Mouse (Mus musculus) limb, embryonic 14.5 days (tissue): ENCODE measurements at regions not wholly inside any gene's neighbourhood (a gene's known extent, or its start where the extent isn't known, plus 50 kb on each side); places are given as distances from the start of the nearest gene placed in this dataset.
"Not testable (repeated sequence)": the region's sequence is repeated elsewhere in the genome, so short reads cannot be mapped to it uniquely, and the experiment has no call there.

Experiments used
- ATAC-seq: fragments of 200-750 bp; cut with Nextera tagmentation; 2 replicates; pipeline ENCODE4 v1.8.0; 2017; ENCODE audit warnings: low read depth, moderate number of reproducible peaks, moderate TSS enrichment; ENCODE audit not compliant: low FRiP score
- DNase-seq: peaks from one replicate; pipeline ENCODE4 v3.0.0-alpha.2; 2015; ENCODE audit warnings: low spot score
- H3K27ac ChIP-seq: fragments of 300-500 bp; sonication (generic); replicated peaks from 2 replicates; pipeline ENCODE4 v1.5.1; 2014; ENCODE audit warnings: low read depth, mild to moderate bottlenecking, low read length, moderate library complexity, mixed read lengths
- H3K27me3 ChIP-seq: fragments of 300-500 bp; sonication (generic); 2 replicates; pipeline ENCODE4 v1.6.1; 2014; ENCODE audit warnings: low read length, mixed read lengths; ENCODE audit not compliant: control insufficient read depth, insufficient read depth
- H3K36me3 ChIP-seq: fragments of 300-500 bp; sonication (generic); 2 replicates; pipeline ENCODE4 v1.6.1; 2014; ENCODE audit warnings: mild to moderate bottlenecking, low read length, moderate library complexity, mixed read lengths; ENCODE audit not compliant: control insufficient read depth, insufficient read depth
- H3K4me1 ChIP-seq: fragments of 300-500 bp; sonication (generic); 2 replicates; pipeline ENCODE4 v1.6.1; 2014; ENCODE audit warnings: antibody characterized with exemption, low read length, mixed read lengths; ENCODE audit not compliant: control insufficient read depth, insufficient read depth
- H3K4me2 ChIP-seq: fragments of 300-500 bp; sonication (generic); replicated peaks from 2 replicates; pipeline ENCODE4 v1.6.1; 2014; ENCODE audit warnings: low read depth, mild to moderate bottlenecking, low read length, moderate library complexity; ENCODE audit not compliant: severe bottlenecking
- H3K4me3 ChIP-seq: fragments of 300-500 bp; sonication (generic); replicated peaks from 2 replicates; pipeline ENCODE4 v1.5.1; 2014; ENCODE audit warnings: low read length
- H3K9ac ChIP-seq: fragments of 300-500 bp; sonication (generic); 2 replicates; pipeline ENCODE4 v1.6.1; 2014; ENCODE audit warnings: mild to moderate bottlenecking, low read depth, low read length, moderate library complexity; ENCODE audit not compliant: severe bottlenecking
- H3K9me3 ChIP-seq: fragments of 300-500 bp; sonication (generic); 2 replicates; pipeline ENCODE4 v1.6.1; 2016; ENCODE audit warnings: low read length; ENCODE audit not compliant: control insufficient read depth
- POLR2A ChIP-seq: fragments of 200-500 bp; IDR thresholded peaks from 2 replicates; pipeline ENCODE4 v1.8.0; 2012; ENCODE audit warnings: inconsistent platforms, mild to moderate bottlenecking, moderate library complexity, borderline replicate concordance; ENCODE audit not compliant: insufficient read depth, insufficient read length; ENCODE audit errors: extremely low read depth
- WGBS: fragments of 180-500 bp; shearing (Covaris S2); extraction: QIAGEN DNeasy Blood & Tissue Kit; methylation state at CpG from one replicate; pipeline ENCODE4 v1.1.7; 2014; 5-methylcytosine and 5-hydroxymethylcytosine counted together

DNA sequence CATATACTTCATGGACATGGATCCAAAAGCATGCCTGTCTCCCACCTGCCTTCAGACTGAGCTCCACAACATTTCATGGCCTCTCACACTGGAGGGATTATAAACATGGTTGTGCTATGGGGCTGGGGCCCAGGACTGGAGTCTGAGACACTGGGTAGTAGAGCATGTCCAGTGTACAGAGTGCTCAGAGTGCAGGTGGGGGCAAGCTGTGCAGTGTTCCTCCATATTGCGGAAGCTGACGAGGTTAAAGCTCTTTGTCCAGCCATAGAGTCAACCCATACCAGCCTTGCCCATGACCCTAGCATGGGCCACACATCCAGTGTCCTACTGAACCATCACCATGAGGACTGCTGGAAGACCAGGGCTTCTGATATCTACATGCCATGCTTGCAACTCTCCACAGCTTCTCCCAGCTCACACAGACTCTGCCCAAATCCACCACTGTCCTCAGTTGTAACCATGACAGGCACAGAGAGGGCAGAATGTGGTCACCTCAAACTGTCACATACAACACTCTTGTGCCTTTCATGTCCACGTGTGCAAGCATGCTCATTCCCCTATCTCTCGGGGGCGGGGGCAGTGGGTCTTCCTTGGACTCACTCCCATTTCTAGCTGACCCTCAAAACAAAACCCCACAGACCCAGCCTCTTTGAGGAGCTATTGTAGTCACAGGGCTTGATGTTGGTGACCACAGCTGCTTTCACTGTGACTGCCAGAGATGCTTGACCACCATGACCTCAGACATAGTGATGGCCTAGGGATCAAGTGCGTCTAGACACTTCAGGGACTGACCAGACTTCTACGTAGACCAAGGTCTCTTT lies 55.9 kb downstream of the Tmem121 start:
- Histone ChIP-seq H3K4me3 (no peak overlapping the region), H3K9me3 (no peaks in the 10 kb centered on the region), H3K4me1 (no peaks in the 10 kb centered on the region), H3K27ac (no peak overlapping the region), H3K9ac (no peak overlapping the region), H3K27me3 (no peaks in the 10 kb centered on the region), H3K4me2 (no peak overlapping the region), H3K36me3 (no peaks in the 10 kb centered on the region)
- 83% methylated on average over 7 of the region's 7 CpGs for WGBS
- TF ChIP-seq POLR2A, result no peak
- DNase-seq, result no peak
- no peak for ATAC-seq

DNA sequence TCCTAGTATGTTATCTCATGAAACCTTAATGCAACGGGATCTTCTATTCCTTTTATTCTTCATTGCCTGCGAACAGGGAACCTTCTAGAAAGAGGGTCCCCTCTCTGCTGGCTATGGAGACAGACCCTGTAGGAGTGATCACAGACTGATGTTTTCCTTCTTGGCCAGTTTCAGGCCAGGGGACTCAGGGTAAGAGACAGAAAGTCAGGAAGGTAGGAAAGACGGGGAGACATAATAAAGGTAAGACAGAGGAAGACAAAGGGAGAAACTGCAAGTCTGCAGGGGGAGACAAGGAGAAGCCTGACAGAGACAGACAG lies 56.4 kb downstream of the Tmem121 start:
- 90% methylated on average over 3 of the region's 3 CpGs for WGBS
- no peak overlapping the region for H3K4me2 ChIP-seq
- H3K9ac ChIP-seq, result no peak overlapping the region
- no peak overlapping the region for H3K4me3 ChIP-seq
- H3K9me3 ChIP-seq, result no peaks in the 10 kb centered on the region
- no peak for TF ChIP-seq POLR2A
- ATAC-seq (no peak), DNase-seq (no peak)
- H3K27me3 ChIP-seq, result no peaks in the 10 kb centered on the region
- no peaks in the 10 kb centered on the region for H3K36me3 ChIP-seq
- no peaks in the 10 kb centered on the region for H3K4me1 ChIP-seq
- no peak overlapping the region for H3K27ac ChIP-seq

DNA sequence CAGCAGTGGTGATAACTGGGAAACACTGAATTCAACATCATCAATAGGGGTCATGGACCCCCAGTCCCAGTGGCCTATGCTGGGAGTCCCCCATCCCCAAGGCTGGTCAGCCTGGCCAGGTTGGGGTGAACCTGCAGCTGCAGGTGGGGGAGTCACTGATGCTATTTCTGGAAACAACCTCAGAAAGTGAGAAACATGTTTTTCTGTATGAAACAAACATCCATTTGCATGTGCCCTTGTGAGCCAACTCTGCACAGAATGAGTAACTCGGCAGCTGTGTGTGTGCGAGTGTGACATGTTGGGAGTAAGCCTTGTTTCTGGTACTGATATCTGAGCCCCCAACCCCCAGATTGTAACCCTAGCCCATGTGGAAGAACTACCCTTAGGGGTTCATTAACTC lies 59.0 kb downstream of the Tmem121 start:
- no peak for ATAC-seq
- WGBS, result 78% methylated on average over 2 of the region's 2 CpGs
- no peaks in the 10 kb centered on the region for H3K9me3 ChIP-seq
- no peak overlapping the region for H3K4me2 ChIP-seq
- DNase-seq, result no peak
- H3K36me3 ChIP-seq, result no peaks in the 10 kb centered on the region
- H3K9ac ChIP-seq, result no peak overlapping the region
- H3K4me3 ChIP-seq, result no peak overlapping the region
- no peak overlapping the region for H3K27ac ChIP-seq
- no peaks in the 10 kb centered on the region for H3K4me1 ChIP-seq
- TF ChIP-seq POLR2A, result no peak
- H3K27me3 ChIP-seq, result no peaks in the 10 kb centered on the region

DNA sequence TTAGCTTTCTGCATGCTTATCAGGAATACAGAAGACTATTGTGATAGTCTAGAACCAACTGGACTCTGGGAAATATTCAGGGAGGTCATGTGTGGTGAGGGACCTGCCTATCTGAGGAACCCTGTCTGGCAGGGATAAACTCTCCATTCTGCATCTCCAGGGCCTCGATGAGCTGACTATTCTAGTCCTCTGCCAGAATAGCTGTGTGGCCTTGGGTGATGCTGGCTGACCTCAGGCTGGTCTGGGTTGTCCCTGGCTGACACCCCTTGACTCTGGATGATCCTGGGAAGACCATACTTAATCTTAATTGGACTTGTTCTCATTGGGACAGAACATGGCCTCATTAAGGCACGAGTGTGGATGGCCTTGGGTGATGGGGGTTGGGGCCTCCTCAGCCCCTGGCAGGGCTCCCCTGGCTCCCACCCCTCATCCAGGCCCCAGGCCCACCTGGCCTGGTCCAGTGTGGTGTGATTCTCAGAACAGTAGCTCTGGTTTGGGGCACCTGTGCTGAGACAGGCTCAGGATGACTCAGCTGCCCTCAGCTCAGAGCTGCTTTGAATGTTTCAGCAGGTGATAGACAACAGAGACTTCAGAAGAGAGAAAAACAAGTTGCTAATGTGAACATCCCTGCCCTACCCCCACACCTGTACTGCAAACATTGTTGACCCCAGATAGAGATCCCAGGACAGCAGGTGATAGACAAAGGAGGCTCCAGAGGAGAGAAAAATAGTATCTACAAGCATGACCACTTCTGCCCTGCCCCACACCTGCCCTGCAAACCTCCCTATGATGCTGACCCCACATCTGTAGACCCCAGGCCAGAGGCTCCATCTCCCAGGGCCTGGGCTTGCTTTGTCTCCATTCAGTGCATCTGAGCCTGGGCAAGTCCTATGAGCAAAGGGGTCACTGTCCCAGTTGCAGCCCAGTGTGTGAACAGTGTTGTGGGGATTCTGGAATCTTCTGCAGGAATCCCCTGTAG lies 68.0 kb downstream of the Tmem121 start:
- not testable (repeated sequence) for H3K27ac ChIP-seq, H3K27me3 ChIP-seq, H3K4me1 ChIP-seq, H3K4me2 ChIP-seq, H3K9me3 ChIP-seq, ATAC-seq, H3K36me3 ChIP-seq, H3K9ac ChIP-seq, H3K4me3 ChIP-seq, DNase-seq
- WGBS, result 77% methylated on average over 2 of the region's 2 CpGs

DNA sequence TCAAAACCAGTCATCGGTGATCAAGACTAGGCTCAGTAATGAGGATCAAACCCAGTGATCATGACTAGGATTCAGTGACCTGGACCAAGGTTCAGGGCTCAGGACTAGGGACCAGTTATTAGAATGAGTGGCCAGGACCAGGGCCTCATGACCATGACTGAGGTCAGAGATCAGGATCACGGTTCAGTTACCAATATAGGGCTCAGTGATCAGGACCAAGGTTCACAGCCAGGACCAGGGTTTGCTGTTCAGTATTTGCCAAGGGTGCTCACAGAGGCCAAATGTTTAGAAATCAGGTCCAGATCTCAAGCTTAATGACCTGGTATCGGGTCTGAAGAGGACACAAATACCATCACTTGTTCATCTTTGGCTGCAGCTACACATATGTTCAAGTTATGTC lies 69.6 kb downstream of the Tmem121 start:
- no peak overlapping the region for H3K9ac ChIP-seq
- no peaks in the 10 kb centered on the region for H3K4me1 ChIP-seq
- H3K27ac ChIP-seq, result no peak overlapping the region
- no peaks in the 10 kb centered on the region for H3K36me3 ChIP-seq
- no peaks in the 10 kb centered on the region for H3K27me3 ChIP-seq
- 91% methylated on average over 3 of the region's 3 CpGs for WGBS
- no peaks in the 10 kb centered on the region for H3K9me3 ChIP-seq
- no peak overlapping the region for H3K4me2 ChIP-seq
- H3K4me3 ChIP-seq, result no peak overlapping the region
- ATAC-seq (no peak), DNase-seq (no peak)
- no peak for TF ChIP-seq POLR2A
